Mouse (Mus musculus): ENCODE data around the gene Arhgef9.

- TF ChIP-seq CTCF (IDR thresholded peaks at IDR 0.05; ENCODE audit: low read depth, low read length), result no peak
- no peak for TF ChIP-seq POLR2A (IDR thresholded peaks at IDR 0.05; ENCODE audit: extremely low read depth, insufficient read depth, low read length)
These were observed 109.0 kb downstream of the Arhgef9 start for GRCm38 (mm10) chrX:95087674-95088073.
